In the genomic region with DNA sequence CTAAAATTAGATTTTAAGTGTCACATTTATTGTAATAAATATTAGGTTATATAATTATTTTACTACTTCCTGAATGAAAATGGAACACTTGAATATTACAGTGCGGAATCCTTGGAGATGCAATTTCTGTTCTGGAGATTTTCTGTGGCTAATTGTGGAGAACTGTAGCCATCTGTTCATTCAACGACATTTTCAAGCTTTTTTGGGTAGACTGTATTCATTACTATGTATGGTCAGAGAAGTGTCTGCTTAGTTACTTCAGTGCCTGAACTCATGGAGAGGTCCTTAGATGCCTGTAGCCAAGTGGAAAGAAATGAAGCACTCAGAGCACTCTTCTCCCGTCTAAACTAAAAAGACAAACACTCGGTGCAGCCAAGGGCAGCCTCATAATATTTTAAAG, we compare ENCODE assay signal across 23 mouse cellular contexts. TPM values are rescaled to one million over a fixed set of nuclear protein-coding genes. Genes with fewer than 3 reads are reported as not detected.
A peak's percentile ranks its signal among the peaks of the same experiment; 100 is the strongest.
DNase-seq lines count a peak whose midpoint lies in the region; TF ChIP-seq lines count a peak whose summit lies in the region.
"Had no signal": no experiment of that assay in that cellular context is flagged by ENCODE, and none has a peak within 500 bp of the region (broad histone marks: within the 10 kb centered on the region; RNA-seq: fewer than 3 reads in every experiment).

No protein-coding gene starts in this region.

- no peak overlapping the region for H3K4me3 ChIP-seq in layer of hippocampus, adult 2 months
- H3K4me3 ChIP-seq: embryonic facial prominence, embryonic 10.5 days; embryonic facial prominence, embryonic 13.5 days; erythroblast, embryonic 14.5 days; forebrain, embryonic 12.5 days; heart, embryonic 13.5 days; hindbrain, embryonic 12.5 days; hindbrain, embryonic 15.5 days; intestine, embryonic 15.5 days had no signal

- DNase-seq in cerebellum, adult 9-10 months: peak; percentile 67
- DNase-seq in cerebellum, adult 8-10 months: no peak
- DNase-seq in layer of hippocampus, adult 2 months (ENCODE audit: low spot score in 2 of 2): no peak
- DNase-seq in layer of hippocampus, adult 9-10 months (ENCODE audit: low spot score): no peak
- DNase-seq in brain, adult 2 months (ENCODE audit: low read depth, low spot score): peak; percentile 81
- peak; percentile 66 for DNase-seq in telencephalon, adult 2 months (ENCODE audit: low read depth, low spot score)
- DNase-seq: adrenal gland, adult 2 months; adrenal gland, postnatal 14 days; cerebellum, adult 9-11 months; embryo, embryonic 11 days; gastrocnemius, postnatal 25 days; heart, adult 18-20 months; heart, postnatal 14 days; heart, postnatal 4 days; kidney, adult 11 months had no signal

- peak overlapping the region; percentile 85; the same call in 1 of the 2 replicates for H3K27ac ChIP-seq in layer of hippocampus, adult 2 months
- H3K27ac ChIP-seq: embryonic facial prominence, embryonic 10.5 days; embryonic facial prominence, embryonic 13.5 days; forebrain, embryonic 12.5 days; heart, embryonic 13.5 days; hindbrain, embryonic 12.5 days; hindbrain, embryonic 15.5 days; intestine, embryonic 15.5 days had no signal

- no peak for TF ChIP-seq CTCF in layer of hippocampus, adult 2 months (conservative IDR thresholded peaks at IDR 0.05)

RNA-seq across cellular contexts. Expression of a gene that starts 12.9 kb away (rescaled TPM):
- total RNA-seq in layer of hippocampus, adult 2 months (2021): 100 to 1,000 TPM; 282 to 286 TPM

RNA-seq across cellular contexts. Expression of a gene that starts 38.0 kb away (rescaled TPM):
- 1 to 10 TPM in 1 of 2 experiments, under 1 TPM in 1; 0.54 to 1.2 TPM for total RNA-seq in layer of hippocampus, adult 2 months (2021)

RNA-seq across cellular contexts. Expression of a gene that starts 55.2 kb away (rescaled TPM):
- 1 to 10 TPM; 3.9 to 5.4 TPM for total RNA-seq in layer of hippocampus, adult 2 months (2021)

Comparison
In these comparisons a context has a peak if more than half of its experiments do, and no peak if none do; other contexts are left out.
1. DNase-seq: peak in cerebellum, adult 9-10 months (single experiment), brain, adult 2 months (single experiment) and telencephalon, adult 2 months (single experiment); none in cerebellum, adult 8-10 months (single experiment), layer of hippocampus, adult 2 months (0 of 2) and layer of hippocampus, adult 9-10 months (single experiment).